Mouse (Mus musculus) large intestine, adult 2 months (tissue): ENCODE results near the gene Eef1b2. TPM values are rescaled to one million over a fixed set of nuclear protein-coding genes. Genes with fewer than 3 reads are reported as not detected.

Source experiments
- polyA plus RNA-seq: library from polyadenylated mRNA; depleted of rRNA; stranded (reverse); fragments of >200 nt; gene quantifications from 2 replicates; pipeline ENCODE4 v1.2.3, GENCODE M21; 2012; rRNA removed

Gene Eef1b2
- polyA plus RNA-seq, 1 experiment: 332 TPM

Other genes with a start within 250 kb of the Eef1b2 start
- gene Ino80d, start 62.2 kb upstream of the Eef1b2 start, polyA plus RNA-seq: 3.7 and 8.0 TPM in 2 replicates
- gene Ndufs1, start within 50 bp of the Eef1b2 start, polyA plus RNA-seq: 51.2 and 64.1 TPM in 2 replicates
- 0.19 TPM in 1 of 2 replicates, not detected in the other for gene Gpr1, start 37.7 kb downstream of the Eef1b2 start, polyA plus RNA-seq
- 0.02 and 0.03 TPM in 2 replicates for gene Zdbf2, start 96.4 kb downstream of the Eef1b2 start, polyA plus RNA-seq